Mouse (Mus musculus) embryonic facial prominence, embryonic 14.5 days (tissue): Measurements from ENCODE around the gene Xpr1. TPM values are rescaled to one million over a fixed set of nuclear protein-coding genes. Genes with fewer than 3 reads are reported as not detected.

Experiments
- ATAC-seq: fragments of 200-750 bp; cut with Nextera tagmentation; 2 replicates; pipeline ENCODE4 v1.8.0; 2017; ENCODE audit warnings: low read depth, moderate number of reproducible peaks, moderate TSS enrichment
- DNase-seq: peaks from one replicate; pipeline ENCODE4 v3.0.0-alpha.2; 2015; ENCODE audit warnings: low spot score
- H3K27ac ChIP-seq: fragments of 300-500 bp; sonication (generic); replicated peaks from 2 replicates; pipeline ENCODE4 v1.5.1; 2014; ENCODE audit warnings: low read depth, mild to moderate bottlenecking, low read length, moderate library complexity
- H3K27me3 ChIP-seq: fragments of 300-500 bp; sonication (generic); replicated peaks from 2 replicates; pipeline ENCODE4 v1.6.1; 2014; ENCODE audit warnings: low read length; ENCODE audit not compliant: control insufficient read depth, insufficient read depth
- H3K36me3 ChIP-seq: fragments of 300-500 bp; sonication (generic); 2 replicates; pipeline ENCODE4 v1.6.1; 2014; ENCODE audit warnings: low read length, mixed read lengths; ENCODE audit not compliant: control insufficient read depth, insufficient read depth
- H3K4me1 ChIP-seq: fragments of 300-500 bp; sonication (generic); 2 replicates; pipeline ENCODE4 v1.6.1; 2014; ENCODE audit warnings: antibody characterized with exemption, low read length; ENCODE audit not compliant: control insufficient read depth, insufficient read depth
- H3K4me2 ChIP-seq: fragments of 300-500 bp; sonication (generic); 2 replicates; pipeline ENCODE4 v1.6.1; 2014; ENCODE audit warnings: low read depth, mild to moderate bottlenecking, low read length, moderate library complexity, mixed read lengths
- H3K4me3 ChIP-seq: fragments of 300-500 bp; sonication (generic); 2 replicates; pipeline ENCODE4 v1.5.1; 2014; ENCODE audit warnings: low read depth, mild to moderate bottlenecking, low read length
- H3K9ac ChIP-seq: fragments of 300-500 bp; sonication (generic); 2 replicates; pipeline ENCODE4 v1.6.1; 2014; ENCODE audit warnings: low read depth, mild to moderate bottlenecking, low read length, moderate library complexity, mixed read lengths
- H3K9me3 ChIP-seq: fragments of 300-500 bp; sonication (generic); 2 replicates; pipeline ENCODE4 v1.6.1; 2016; ENCODE audit warnings: low read length; ENCODE audit not compliant: control insufficient read depth
- WGBS: fragments of 180-500 bp; shearing (Covaris S2); extraction: QIAGEN DNeasy Blood & Tissue Kit; methylation state at CpG from one replicate; pipeline ENCODE4 v1.1.7; 2014; 5-methylcytosine and 5-hydroxymethylcytosine counted together
- polyA plus RNA-seq: library from polyadenylated mRNA; unstranded; fragments of >200 nt; fragmentation: Nextera tagmentation; extraction: Ambion mirVana; gene quantifications from 2 replicates; pipeline ENCODE4 v1.2.1, GENCODE M21; 2014

Gene Xpr1
- polyA plus RNA-seq, 1 experiment from 2014 or later: 5.6 TPM

- Histone ChIP-seq H3K27me3 (no peaks in the 10 kb centered on the region), H3K27ac (no peak overlapping the region), H3K9me3 (no peaks in the 10 kb centered on the region), H3K36me3 (peaks cover 18% of the 10 kb centered on the region), H3K4me1 (no peaks in the 10 kb centered on the region), H3K4me2 (no peak overlapping the region), H3K4me3 (no peak overlapping the region), H3K9ac (no peak overlapping the region)
- WGBS: 88% methylated on average over 1 of the region's 1 CpGs
- ATAC-seq: no peak
- DNase-seq: no peak
These were observed 127.8 kb downstream of the Xpr1 start for GRCm38 (mm10) chr1:155289411-155289810.

GRCm38 (mm10) chr1:155288033-155288432, 129.2 kb downstream of the Xpr1 start:
- H3K9me3 ChIP-seq: no peaks in the 10 kb centered on the region
- no peak for ATAC-seq
- no peak for DNase-seq
- H3K9ac ChIP-seq: no peak overlapping the region
- no peaks in the 10 kb centered on the region for H3K4me1 ChIP-seq
- no peak overlapping the region for H3K27ac ChIP-seq
- no peaks in the 10 kb centered on the region for H3K27me3 ChIP-seq
- H3K4me2 ChIP-seq: no peak overlapping the region
- H3K36me3 ChIP-seq: peaks cover 18% of the 10 kb centered on the region
- WGBS: 80% methylated on average over 3 of the region's 3 CpGs
- no peak overlapping the region for H3K4me3 ChIP-seq

GRCm38 (mm10) chr1:155283808-155284207, 133.4 kb downstream of the Xpr1 start:
- 82% methylated on average over 7 of the region's 7 CpGs for WGBS
- no peak overlapping the region for H3K9ac ChIP-seq
- no peak for ATAC-seq
- H3K27me3 ChIP-seq: no peaks in the 10 kb centered on the region
- H3K4me3 ChIP-seq: no peak overlapping the region
- H3K27ac ChIP-seq: no peak overlapping the region
- no peak for DNase-seq
- no peaks in the 10 kb centered on the region for H3K9me3 ChIP-seq
- peaks cover 17% of the 10 kb centered on the region for H3K36me3 ChIP-seq
- peaks cover 9% of the 10 kb centered on the region; the same call in 1 of the 2 replicates for H3K4me1 ChIP-seq
- H3K4me2 ChIP-seq: no peak overlapping the region

GRCm38 (mm10) chr1:155281003-155281793, 136.0 kb downstream of the Xpr1 start:
- no peak overlapping the region for H3K4me3 ChIP-seq
- H3K4me1 ChIP-seq: peaks cover 9% of the 10 kb centered on the region; the same call in 1 of the 2 replicates
- H3K4me2 ChIP-seq: no peak overlapping the region
- no peaks in the 10 kb centered on the region for H3K9me3 ChIP-seq
- H3K36me3 ChIP-seq: 0 out of 2 replicates have a peak, but pooled peaks cover 5% of the 10 kb centered on the region
- WGBS: 50% methylated on average over 18 of the region's 18 CpGs
- peak; percentile 85 for ATAC-seq
- 0 out of 2 replicates have a peak overlapping the region, but pooled peaks have one; percentile 2 for H3K9ac ChIP-seq
- H3K27me3 ChIP-seq: no peaks in the 10 kb centered on the region
- no peak overlapping the region for H3K27ac ChIP-seq
- DNase-seq: peak; percentile 92

- no peak overlapping the region for H3K9ac ChIP-seq
- DNase-seq (peak; percentile 41), ATAC-seq (no peak)
- H3K4me1 ChIP-seq: peaks cover 9% of the 10 kb centered on the region; the same call in 1 of the 2 replicates
- no peak overlapping the region for H3K4me2 ChIP-seq
- WGBS: 43% methylated on average over 10 of the region's 10 CpGs
- H3K4me3 ChIP-seq: no peak overlapping the region
- H3K27ac ChIP-seq: no peak overlapping the region
- 0 out of 2 replicates have a peak, but pooled peaks cover 5% of the 10 kb centered on the region for H3K36me3 ChIP-seq
- no peaks in the 10 kb centered on the region for H3K9me3 ChIP-seq
- H3K27me3 ChIP-seq: no peaks in the 10 kb centered on the region
These were observed 136.9 kb downstream of the Xpr1 start for GRCm38 (mm10) chr1:155280306-155280705.

- Histone ChIP-seq H3K4me1 (peaks cover 12% of the 10 kb centered on the region; the same call in 1 of the 2 replicates), H3K9me3 (no peaks in the 10 kb centered on the region), H3K4me3 (no peak overlapping the region), H3K27ac (no peak overlapping the region), H3K27me3 (no peaks in the 10 kb centered on the region), H3K4me2 (no peak overlapping the region), H3K36me3 (no peaks in the 10 kb centered on the region), H3K9ac (no peak overlapping the region)
- ATAC-seq (no peak), DNase-seq (no peak)
- WGBS: 70% methylated on average over 13 of the region's 13 CpGs
These were observed 140.7 kb downstream of the Xpr1 start for GRCm38 (mm10) chr1:155276381-155277033.

- DNase-seq: no peak
- no peaks in the 10 kb centered on the region for H3K9me3 ChIP-seq
- no peak overlapping the region for H3K27ac ChIP-seq
- H3K36me3 ChIP-seq: no peaks in the 10 kb centered on the region
- no peaks in the 10 kb centered on the region for H3K27me3 ChIP-seq
- ATAC-seq: no peak
- peaks cover 7% of the 10 kb centered on the region; the same call in 1 of the 2 replicates for H3K4me1 ChIP-seq
- H3K4me2 ChIP-seq: no peak overlapping the region
- H3K9ac ChIP-seq: no peak overlapping the region
- 88% methylated on average over 4 of the region's 4 CpGs for WGBS
- H3K4me3 ChIP-seq: no peak overlapping the region
These were observed 141.4 kb downstream of the Xpr1 start for GRCm38 (mm10) chr1:155275793-155276192.

- 77% methylated on average over 3 of the region's 3 CpGs for WGBS
- Histone ChIP-seq H3K27ac (no peak overlapping the region), H3K9me3 (no peaks in the 10 kb centered on the region), H3K4me3 (no peak overlapping the region), H3K9ac (no peak overlapping the region), H3K4me2 (no peak overlapping the region), H3K36me3 (no peaks in the 10 kb centered on the region), H3K4me1 (0 out of 2 replicates have a peak, but pooled peaks cover 3% of the 10 kb centered on the region), H3K27me3 (no peaks in the 10 kb centered on the region)
- ATAC-seq (no peak), DNase-seq (no peak)
These were observed 142.2 kb downstream of the Xpr1 start for GRCm38 (mm10) chr1:155274976-155275375.
